Mouse (Mus musculus) left cerebral cortex, adult 18-20 months (tissue): Measurements from ENCODE around the gene Rps9. TPM values are rescaled to one million over a fixed set of nuclear protein-coding genes. Genes with fewer than 3 reads are reported as not detected.

ENCODE experiments used
- microRNA-seq, 2 experiments: library from miRNA; unstranded; fragments of <30 nt; microRNA quantifications; one replicate each; pipeline ENCODE4 v1.2.0; 2021
- total RNA-seq, 2 experiments: library from RNA; stranded (reverse); gene quantifications; 2 replicates each; pipeline ENCODE4 v1.2.3; 2021

Gene Rps9
- total RNA-seq, 2 experiments from 2014 or later, result 337 to 359 TPM

Small RNAs within 50 kb of the gene (microRNA-seq; reads per million reads assigned to microRNA genes)
- 4.2 to 10.7 reads per million in 2 experiments for gene Mir3572

Other genes starting within 250 kb of the Rps9 start
- gene Tarm1, start 201.4 kb upstream of the Rps9 start, total RNA-seq, result not detected
- gene Oscar, start 87.8 kb upstream of the Rps9 start, total RNA-seq, result 1 to 10 TPM in 1 of 2 experiments, under 1 TPM in 1; 0.87 to 1.1 TPM
- gene Ndufa3, start 86.6 kb upstream of the Rps9 start, total RNA-seq, result 100 to 1,000 TPM; 543 to 558 TPM
- 10 to 100 TPM; 37.0 to 39.4 TPM for gene Tfpt, start 74.1 kb upstream of the Rps9 start, total RNA-seq
- 10 to 100 TPM; 53.0 to 55.2 TPM for gene Prpf31, start 74.0 kb upstream of the Rps9 start, total RNA-seq
- gene Cnot3, start 58.7 kb upstream of the Rps9 start, total RNA-seq, result 10 to 100 TPM; 48.4 to 59.5 TPM
- 1 to 10 TPM; 6.7 to 6.8 TPM for gene Leng1, start 38.2 kb upstream of the Rps9 start, total RNA-seq
- 10 to 100 TPM in 1 of 2 experiments, 1 to 10 TPM in 1; 7.9 to 10.8 TPM for gene Tmc4, start 26.4 kb upstream of the Rps9 start, total RNA-seq
- 10 to 100 TPM; 78.5 to 90.0 TPM for gene Tsen34, start 11.1 kb upstream of the Rps9 start, total RNA-seq
- 100 to 1,000 TPM; 226 to 235 TPM for gene Mboat7, start 10.5 kb upstream of the Rps9 start, total RNA-seq
- under 1 TPM; 0.21 to 0.37 TPM for gene Pirb, start 16.4 kb downstream of the Rps9 start, total RNA-seq
- gene Gm15448, start 121.7 kb downstream of the Rps9 start, total RNA-seq, result not detected
- gene Pira2, start 141.1 kb downstream of the Rps9 start, total RNA-seq, result under 1 TPM in 1 of 2 experiments, not detected in 1; 0.16 TPM
- not detected for gene Gm14548, start 194.1 kb downstream of the Rps9 start, total RNA-seq
- gene Lilra6, start 211.5 kb downstream of the Rps9 start, total RNA-seq, result under 1 TPM in 1 of 2 experiments, not detected in 1; 0.16 TPM